Mouse (Mus musculus) urinary bladder, postnatal 25 days (tissue): ENCODE data around the gene Inafm2.

ENCODE experiments used
- DNase-seq: peaks from one replicate; pipeline ENCODE4 v3.0.0; 2022; ENCODE audit warnings: low spot score

Gene Inafm2

GRCm38 (mm10) chr2:118783093-118783492 is 37.5 kb downstream of the Inafm2 start:
- no peak for DNase-seq

DNA sequence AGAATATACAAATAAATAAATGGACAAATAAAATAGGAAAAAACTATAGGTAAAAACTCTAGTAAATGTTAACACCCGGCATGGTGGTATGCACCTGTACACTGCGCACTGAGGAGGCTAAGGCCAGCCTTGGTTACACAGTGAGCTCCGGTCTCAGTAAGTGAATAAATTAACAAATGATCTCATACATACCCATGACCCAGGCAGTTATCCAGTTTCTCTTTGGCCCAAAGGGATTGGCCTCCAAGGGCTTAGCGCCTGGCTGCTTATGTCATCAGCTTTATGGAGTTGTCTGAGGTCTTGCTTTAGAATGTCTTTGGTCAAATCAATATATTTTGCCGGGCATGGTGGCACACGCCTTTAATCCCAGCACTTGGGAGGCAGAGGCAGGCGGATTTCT is 38.1 kb downstream of the Inafm2 start:
- no peak for DNase-seq

DNA sequence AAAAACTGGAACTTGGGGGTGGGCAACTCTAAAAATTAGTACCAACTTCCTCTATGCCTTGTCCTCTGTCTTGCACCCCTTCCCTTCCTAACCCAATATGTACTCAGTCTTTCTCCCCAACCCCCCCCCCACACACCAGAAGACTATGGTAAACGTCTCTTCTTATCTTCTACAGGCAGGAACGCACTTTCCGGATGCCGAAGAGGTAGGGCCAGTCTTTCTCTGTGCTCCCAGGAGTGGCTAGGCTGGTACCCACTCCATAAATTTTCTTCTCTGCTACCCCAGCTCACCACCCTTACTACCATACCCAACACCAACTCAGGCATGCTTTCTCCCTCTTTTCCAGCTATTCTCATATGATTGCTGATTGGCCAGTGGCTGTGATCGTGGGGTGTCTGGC is 41.0 kb downstream of the Inafm2 start:
- no peak for DNase-seq

DNA sequence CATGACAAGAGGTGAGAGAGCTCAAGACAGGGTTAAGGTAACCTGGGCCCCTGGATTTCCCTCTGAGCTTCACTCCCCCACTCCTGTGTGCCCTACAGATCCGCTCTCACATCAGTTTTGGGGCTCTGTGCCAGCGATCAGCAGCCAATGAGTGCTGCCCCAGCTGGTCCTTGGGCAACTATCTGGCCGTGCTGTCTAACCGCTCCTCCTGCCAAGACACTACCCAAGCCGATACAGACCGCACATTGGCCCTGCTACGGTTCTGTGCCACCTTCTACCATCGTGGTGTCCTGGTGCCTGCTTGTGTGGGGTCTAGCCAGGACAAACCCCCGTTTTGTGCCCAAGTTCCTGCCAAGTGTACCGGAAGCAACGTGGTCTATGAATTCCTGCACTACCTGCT is 43.9 kb downstream of the Inafm2 start:
- DNase-seq: no peak

DNA sequence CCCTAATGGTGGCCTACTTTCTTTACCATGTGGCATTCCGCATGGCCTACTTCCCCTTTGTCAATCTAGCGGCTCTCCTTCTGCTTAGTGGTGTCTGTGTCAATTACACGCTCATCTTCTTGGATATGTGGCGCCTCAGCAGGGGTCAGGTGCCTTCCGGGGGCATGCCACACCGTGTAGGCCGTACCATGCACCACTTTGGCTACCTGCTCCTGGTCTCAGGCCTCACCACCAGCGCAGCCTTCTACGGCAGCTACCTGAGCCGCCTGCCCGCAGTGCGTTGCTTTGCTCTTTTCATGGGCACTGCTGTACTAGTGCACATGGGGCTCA is 44.6 kb downstream of the Inafm2 start:
- no peak for DNase-seq

DNA sequence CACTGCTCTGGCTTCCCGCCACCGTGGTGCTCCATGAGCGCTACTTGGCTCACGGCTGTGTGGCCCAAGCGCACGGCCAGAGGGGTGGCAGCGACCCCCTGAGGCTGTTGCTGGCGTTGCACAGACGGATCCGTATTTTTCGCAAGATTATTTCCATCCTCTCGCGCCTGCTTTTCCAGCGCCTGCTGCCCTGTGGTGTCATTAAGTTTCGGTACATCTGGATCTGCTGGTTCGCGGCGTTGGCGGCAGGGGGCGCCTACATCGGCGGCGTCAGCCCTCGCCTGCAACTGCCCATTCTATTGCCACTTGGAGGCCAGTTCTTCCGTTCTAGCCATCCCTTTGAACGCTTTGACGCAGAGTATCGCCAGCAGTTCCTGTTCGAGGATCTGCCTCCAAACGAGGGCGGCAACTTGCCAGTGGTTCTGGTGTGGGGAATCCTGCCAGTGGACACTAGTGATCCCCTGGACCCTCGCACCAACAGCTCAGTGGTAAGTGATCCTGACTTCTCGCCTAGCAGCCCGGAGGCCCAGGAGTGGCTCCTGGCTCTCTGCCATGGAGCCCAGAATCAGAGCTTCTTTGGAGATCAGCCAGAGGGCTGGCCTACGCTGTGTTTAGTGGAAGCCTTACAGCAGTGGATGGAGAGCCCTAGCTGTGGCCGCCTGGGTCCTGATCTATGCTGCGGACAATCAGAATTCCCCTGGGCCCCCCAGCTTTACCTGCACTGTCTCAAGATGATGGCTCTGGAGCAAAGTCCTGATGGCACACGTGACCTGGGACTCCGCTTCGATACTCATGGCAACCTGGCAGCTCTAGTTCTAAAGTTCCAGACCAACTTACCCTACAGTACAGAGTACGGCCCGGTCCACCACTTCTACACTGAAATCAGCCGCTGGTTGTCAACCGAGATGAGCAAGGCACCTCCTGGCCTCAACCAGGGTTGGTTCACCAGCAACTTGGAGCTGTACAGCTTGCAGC is 45.3 kb downstream of the Inafm2 start:
- peak; percentile 57 for DNase-seq

- DNase-seq: no peak
These were observed 46.2 kb downstream of the Inafm2 start for GRCm38 (mm10) chr2:118791591-118792258.

GRCm38 (mm10) chr2:118792259-118792613 is 46.7 kb downstream of the Inafm2 start:
- DNase-seq: no peak

- no peak for DNase-seq
These were observed 48.1 kb downstream of the Inafm2 start for GRCm38 (mm10) chr2:118793636-118794035.
